Mouse (Mus musculus): ENCODE measurements at regions not wholly inside any gene's neighbourhood (a gene's known extent, or its start where the extent isn't known, plus 50 kb on each side); places are given as distances from the start of the nearest gene placed in this dataset.

GRCm38 (mm10) chr13:60057761-60058274 lies 119.3 kb downstream of the Gas1 start:
- no peak for DNase-seq

- no peak for DNase-seq
These were observed 122.6 kb downstream of the Gas1 start for GRCm38 (mm10) chr13:60054531-60054930.

- DNase-seq, result no peak
These were observed 123.1 kb downstream of the Gas1 start for GRCm38 (mm10) chr13:60054081-60054480.

- DNase-seq, result no peak
These were observed 125.3 kb downstream of the Gas1 start for GRCm38 (mm10) chr13:60051866-60052265.

- DNase-seq, result no peak
These were observed 126.2 kb downstream of the Gas1 start for GRCm38 (mm10) chr13:60050799-60051580.

GRCm38 (mm10) chr13:60049703-60050102 lies 127.5 kb downstream of the Gas1 start:
- no peak for DNase-seq

- DNase-seq, result peak; percentile 50
These were observed 129.1 kb downstream of the Gas1 start for GRCm38 (mm10) chr13:60047791-60048730.

- no peak for DNase-seq
These were observed 131.4 kb downstream of the Gas1 start for GRCm38 (mm10) chr13:60045752-60046151.

GRCm38 (mm10) chr13:60044876-60045275 lies 132.3 kb downstream of the Gas1 start:
- DNase-seq, result no peak

- no peak for DNase-seq
These were observed 134.7 kb downstream of the Gas1 start for GRCm38 (mm10) chr13:60042443-60042842.

- DNase-seq, result peak; percentile 51
These were observed 141.5 kb downstream of the Gas1 start for GRCm38 (mm10) chr13:60035536-60036130.

GRCm38 (mm10) chr13:60033116-60033515 lies 144.0 kb downstream of the Gas1 start:
- no peak for DNase-seq

- no peak for DNase-seq
These were observed 144.6 kb downstream of the Gas1 start for GRCm38 (mm10) chr13:60032586-60032985.

GRCm38 (mm10) chr13:60029591-60029990 lies 147.6 kb downstream of the Gas1 start:
- peak; percentile 38 for DNase-seq

- no peak for DNase-seq
These were observed 157.0 kb downstream of the Gas1 start for GRCm38 (mm10) chr13:60020175-60020487.

GRCm38 (mm10) chr13:60019291-60020174 lies 157.6 kb downstream of the Gas1 start:
- DNase-seq, result peak; percentile 70

- DNase-seq, result peak; percentile 45
These were observed 161.3 kb downstream of the Gas1 start for GRCm38 (mm10) chr13:60015854-60016366.

GRCm38 (mm10) chr13:60012046-60012813 lies 164.9 kb downstream of the Gas1 start:
- peak; percentile 63 for DNase-seq

- DNase-seq, result no peak
These were observed 166.1 kb downstream of the Gas1 start for GRCm38 (mm10) chr13:60011092-60011491.

GRCm38 (mm10) chr13:60007593-60007992 lies 169.6 kb downstream of the Gas1 start:
- peak; percentile 77 for DNase-seq

- DNase-seq, result no peak
These were observed 170.1 kb downstream of the Gas1 start for GRCm38 (mm10) chr13:60007031-60007430.
